Mouse (Mus musculus) kidney, postnatal 4 days (tissue): ENCODE results near the gene Adamts8.
A peak's percentile ranks its signal among the peaks of the same experiment; 100 is the strongest.

ENCODE experiments used
- DNase-seq, 2 experiments: peaks; one replicate each; pipeline ENCODE4 v3.0.0; 2021; ENCODE audit warnings: mixed read lengths in 2 of 2

Gene Adamts8

DNA sequence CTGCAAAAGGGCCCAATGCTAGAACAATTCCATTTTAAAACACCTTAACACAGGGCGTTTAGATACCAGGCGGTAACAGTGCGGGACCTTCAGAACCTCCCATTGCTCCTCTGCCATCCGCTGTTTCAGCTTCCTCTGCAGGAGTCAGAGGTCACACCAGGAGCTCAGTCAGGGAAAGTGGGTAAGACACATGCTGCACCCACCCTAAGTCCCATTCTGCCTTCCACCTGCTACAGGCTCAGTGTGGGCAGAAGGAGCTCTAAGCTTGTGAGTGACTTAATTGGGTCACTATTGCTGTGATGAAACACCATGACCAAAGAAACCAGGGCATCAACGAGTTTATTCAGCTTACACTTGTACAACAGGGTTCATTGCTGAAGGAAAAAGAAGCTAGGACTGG, 50.7 kb downstream of the Adamts8 start:
- no peak for DNase-seq

DNA sequence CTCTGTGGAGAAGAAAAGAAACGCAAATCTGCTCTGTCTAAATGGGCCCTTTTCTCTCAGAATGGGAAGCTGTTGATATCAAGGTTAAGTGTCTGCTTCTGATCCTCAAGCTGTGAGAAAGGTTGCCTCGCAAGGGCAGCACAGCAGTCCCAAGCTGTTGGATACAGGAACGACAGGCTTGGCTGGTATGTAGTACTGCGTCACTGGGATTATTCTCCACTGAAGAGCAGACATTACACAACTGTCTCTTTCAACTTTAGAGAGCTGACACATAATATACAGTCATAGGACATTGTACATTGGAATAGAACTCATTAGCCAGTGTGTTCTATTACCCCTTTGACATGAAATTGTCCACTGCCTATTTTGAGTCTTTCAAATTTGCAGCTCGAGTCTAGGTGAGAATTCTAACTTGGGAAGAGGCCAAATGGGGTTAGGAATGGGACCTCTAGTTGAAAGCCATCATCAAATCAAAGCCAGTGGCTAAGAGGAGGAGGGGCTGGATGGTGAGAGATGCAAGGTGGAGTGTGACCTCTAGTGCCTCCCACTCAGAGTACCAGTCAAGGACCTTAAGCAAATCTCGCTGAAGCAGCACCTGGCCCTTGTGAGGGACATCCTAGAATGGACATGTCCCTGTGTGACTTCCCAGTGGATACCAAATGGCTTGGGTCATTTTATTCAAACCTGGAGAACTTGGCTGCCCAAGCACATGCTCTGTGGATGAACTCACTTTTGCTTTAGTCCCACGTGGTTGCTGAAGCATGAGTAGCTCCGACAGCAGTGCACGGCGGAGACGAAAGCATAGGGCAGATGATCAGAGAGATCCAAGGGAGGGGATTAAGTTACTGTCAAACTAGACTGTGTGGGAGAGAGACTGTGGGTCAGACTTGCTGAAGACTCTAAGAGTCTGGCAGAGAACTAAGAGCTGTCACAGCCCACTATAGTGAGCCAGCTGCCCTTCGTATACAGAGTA, 54.5 kb downstream of the Adamts8 start:
- DNase-seq: peak; percentile 21 to 36

DNA sequence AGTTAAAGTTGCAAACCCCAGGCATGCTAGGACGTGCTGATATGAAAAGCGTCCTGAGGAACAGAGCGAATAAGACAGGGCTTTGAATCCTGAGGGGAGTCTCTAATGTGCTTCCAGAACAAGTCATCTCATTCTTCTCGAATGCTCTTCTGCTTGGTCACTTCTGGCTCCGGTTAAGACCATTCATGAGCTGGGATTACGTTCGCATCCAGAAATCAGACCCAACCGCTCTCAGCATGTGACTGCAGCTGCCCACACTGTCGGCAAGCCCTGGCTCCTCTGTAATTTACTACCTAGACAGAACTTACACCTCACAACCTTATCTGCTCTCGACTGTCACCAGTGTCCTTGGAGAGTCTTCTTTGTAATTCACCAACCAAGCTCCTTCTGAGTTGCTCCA, 58.3 kb downstream of the Adamts8 start:
- no peak for DNase-seq

DNA sequence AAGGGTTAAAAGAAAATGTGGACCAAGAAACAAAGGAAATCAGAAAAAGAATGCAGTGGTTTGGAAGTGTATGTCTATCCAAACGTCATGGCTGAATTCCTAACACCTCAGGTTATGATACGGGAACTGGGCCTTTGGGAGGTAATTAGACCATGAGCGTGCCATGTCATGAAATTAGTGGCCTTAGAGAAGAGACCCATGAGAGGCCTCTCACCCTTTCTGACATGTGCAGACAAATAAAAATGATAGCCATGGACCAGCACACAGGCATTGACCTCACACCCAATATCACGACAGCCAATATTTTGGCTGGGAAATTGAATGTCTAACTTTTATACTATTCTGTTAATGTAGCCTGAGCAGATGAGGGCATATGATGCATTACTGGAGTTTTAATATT, 60.2 kb downstream of the Adamts8 start:
- no peak for DNase-seq

DNA sequence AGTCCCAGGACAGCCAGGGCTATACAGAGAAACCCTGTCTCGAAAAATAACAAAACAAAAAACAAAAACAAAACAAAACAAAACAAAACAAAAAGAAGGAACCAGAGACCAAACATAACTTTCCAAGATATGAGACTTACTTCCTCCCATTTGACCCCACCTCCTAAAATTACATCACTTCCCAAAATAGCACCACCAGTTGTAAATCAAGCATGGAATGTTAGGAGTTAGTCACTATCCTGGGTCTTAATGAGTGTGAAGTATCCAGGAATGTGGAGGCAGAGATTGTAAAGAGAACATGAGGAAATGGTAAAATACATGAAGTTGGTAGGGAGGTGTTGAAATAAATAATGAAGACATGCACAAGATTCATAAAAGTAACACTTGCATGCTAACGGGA, 67.0 kb downstream of the Adamts8 start:
- DNase-seq: no peak

DNA sequence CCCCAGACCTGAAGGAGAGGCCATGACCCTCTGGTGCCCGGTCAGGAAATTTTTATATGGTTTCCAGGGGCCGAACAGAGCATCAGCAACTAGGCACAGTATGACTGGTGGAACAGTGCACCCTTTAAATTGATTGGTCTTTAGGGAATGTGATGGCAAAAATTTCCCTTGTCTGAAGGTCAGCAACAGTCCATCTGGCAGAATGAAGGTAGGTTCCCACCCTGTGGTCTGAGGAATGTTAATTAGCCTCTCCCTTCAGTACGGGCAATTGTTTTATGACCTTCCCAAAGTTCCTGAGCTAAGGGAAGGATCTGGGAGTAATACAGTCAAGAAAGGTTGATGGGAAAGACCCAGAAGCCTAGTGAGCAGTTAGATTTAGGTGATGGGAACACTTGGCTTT, 67.7 kb downstream of the Adamts8 start:
- no peak for DNase-seq

DNA sequence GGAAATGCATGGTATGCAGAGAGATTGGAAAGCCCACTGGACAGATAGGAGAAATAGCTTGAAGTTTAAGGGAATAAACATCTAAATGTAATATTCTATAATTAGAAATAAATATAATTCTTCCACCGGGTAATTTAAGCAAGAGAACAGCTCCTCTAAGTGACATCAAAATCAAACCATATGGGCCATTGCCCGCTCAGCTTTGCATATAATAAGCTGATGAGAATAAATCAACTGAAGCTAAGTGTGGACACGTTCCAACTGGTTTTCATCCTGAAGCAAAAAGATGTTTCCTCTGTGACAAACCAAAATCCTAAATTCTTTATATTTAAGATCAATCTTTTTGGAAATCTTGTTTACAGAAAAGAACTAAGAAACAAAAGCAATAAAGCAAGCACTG, 68.4 kb downstream of the Adamts8 start:
- no peak for DNase-seq

DNA sequence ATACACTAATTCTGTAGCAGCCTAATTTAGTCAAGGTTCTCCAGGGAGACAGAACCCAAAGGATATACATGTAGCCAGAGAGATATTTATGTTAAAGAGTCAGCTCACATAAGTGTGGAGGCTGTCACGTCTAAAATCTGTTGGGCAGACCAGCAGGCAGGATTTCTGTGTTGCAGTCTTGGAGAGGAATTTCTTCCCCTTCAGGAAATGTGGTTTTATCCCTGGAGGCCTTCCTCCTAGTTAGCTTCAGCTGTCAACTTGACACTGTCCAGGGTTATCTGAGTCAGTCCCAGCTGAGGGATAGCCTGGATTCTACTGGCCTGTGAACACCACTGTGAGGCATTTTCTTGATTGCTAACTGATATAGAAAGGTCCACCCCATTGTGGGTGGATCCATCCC, 69.2 kb downstream of the Adamts8 start:
- DNase-seq: no peak

DNA sequence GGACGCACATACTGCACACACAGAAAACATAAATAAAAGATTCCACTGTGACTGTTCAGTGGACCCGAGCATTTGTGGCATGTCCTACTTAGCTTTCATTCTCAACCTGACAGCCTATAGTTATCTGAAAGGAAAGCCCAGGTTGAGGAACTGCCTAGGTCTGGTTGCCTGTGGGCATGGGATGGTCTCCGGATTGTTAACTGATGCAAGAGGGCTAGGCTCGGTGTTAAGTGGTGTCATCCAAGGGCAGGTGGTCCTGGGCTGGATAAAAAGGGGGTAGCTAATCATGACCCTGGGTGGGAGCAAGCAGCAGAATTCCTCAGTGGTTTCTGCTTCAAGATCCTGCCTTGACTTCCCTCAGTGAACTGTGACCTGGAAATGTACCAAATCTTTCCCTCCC, 70.3 kb downstream of the Adamts8 start:
- DNase-seq: no peak

DNA sequence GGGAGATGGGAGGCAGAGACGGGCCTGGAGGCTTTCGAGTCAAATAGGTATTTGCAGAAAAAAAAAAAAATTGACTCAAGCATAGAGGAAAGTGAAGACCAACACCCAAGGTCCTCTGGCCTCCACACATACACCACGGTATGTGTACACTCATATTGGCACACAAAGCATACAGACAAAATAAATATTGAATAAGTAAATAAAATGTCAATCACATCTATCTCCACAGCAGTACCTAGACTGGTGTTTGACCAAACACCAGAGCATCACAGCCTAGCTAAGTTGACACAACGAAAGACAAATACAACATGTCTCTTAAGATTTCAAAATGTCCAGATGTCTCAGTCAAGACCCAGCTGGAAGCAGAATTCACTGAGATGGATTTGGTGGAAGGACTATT, 71.1 kb downstream of the Adamts8 start:
- DNase-seq: no peak
